Mouse (Mus musculus) WW6 (cell line): ENCODE data around the gene Olfr452.

Source experiments
- DNase-seq: peaks from one replicate; pipeline ENCODE4 v3.0.0-alpha.2; 2013; ENCODE audit warnings: low read depth, low spot score

Gene Olfr452

DNA sequence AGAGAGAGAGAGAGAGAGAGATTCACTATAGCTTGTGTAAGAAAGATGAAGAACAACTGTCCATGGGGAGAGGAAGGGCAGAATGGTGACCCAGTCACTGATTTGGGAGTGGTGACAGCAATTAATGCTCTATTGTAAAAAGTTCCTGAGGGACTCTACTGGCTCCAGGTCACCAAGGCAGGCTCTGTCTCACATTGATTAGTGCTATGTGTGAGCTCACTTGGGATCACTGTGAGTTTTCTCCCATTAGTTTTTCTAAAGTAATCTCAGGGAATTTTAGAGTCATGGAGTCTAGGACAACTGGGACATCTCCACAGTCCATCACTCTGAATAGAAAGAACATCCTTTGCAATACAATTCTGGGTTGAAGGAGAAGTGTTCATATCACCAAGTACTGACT lies at the start of gene Olfr452:
Olfr452 (plus strand) TSS at position 301 of the 400 bp plus-strand sequence.
- DNase-seq: no peak

DNA sequence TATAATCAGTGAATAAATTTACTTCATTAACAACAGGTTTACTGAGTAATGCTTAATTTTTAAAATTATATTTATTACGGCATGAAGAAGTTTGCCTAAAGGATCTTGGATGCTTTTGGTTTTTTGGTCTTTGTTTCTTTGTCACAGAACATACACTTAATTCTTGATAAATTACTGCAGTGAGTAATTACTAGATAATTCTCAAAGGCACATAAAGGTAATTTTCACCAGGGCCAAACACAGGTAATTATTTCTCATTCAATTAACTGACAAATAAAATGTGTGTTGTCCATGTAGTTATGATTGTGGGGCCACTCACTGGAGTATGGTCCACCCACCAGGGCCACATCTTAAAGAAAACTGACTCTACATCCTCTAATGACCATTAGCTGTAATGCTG lies 45.8 kb upstream of the Olfr452 start, which contains the start of gene Olfr453:
Olfr453 (plus strand) TSS at position 301 of the 400 bp plus-strand sequence.
- no peak for DNase-seq

DNA sequence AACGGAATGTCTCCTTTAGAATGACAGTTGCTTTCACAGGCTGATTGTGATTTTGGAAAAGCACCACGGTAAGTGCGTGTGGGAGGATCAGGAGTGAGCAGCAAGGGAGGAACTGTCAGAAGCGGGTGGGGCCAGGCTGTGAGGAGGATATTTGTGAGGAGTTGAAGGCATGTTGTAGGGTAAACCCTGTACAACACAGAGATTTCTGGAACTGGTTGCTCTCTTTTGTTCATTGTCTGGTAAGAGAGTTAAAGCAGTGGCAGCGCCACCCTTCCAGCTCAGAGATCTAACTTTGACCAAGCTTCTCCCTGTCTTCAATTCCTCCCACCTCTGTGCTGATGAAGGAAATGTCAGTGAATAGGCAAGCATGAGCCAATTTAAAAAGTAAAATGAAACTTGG lies 42.6 kb upstream of the Olfr452 start:
- no peak for DNase-seq

DNA sequence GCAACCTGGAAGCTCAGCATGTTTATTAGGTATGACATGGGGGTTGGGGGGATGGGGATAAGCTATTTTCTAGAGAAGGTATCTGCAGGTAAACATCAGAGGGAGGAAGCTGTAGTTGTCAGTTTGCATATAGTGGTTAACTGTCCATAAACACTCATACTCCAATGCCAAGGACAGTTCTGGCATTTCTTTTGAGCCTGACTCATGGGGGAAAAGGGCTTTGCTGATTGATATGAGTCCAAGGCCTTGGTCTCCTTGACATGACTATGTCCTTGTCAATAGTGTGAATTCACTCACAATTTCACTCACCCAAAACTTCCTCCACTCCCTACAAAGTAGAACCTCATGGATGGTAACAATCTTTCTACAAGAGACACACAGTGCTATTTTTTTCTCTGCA lies 37.0 kb upstream of the Olfr452 start:
- no peak for DNase-seq

DNA sequence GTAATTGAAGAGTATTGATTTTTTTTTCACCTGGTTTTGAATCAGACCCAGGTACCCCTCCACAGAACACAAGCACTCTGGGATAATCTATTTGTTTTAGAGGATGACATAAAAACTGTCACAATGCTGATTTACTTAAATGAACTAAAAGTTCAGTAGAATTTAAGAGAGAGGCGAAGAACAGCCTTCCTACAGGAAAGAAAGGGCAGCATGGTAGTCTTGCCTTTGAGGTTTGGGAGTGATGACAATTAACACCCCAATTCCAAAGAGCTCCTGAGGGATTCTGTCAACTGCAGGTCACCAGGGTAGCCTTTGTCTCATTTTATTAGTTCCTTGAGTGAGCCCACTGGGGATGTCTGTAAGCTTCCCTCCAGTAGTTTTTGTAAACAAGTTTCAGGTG lies 28.8 kb upstream of the Olfr452 start, which contains the start of gene Olfr38:
Olfr38 (plus strand) TSS at position 301 of the 400 bp plus-strand sequence.
- no peak for DNase-seq

DNA sequence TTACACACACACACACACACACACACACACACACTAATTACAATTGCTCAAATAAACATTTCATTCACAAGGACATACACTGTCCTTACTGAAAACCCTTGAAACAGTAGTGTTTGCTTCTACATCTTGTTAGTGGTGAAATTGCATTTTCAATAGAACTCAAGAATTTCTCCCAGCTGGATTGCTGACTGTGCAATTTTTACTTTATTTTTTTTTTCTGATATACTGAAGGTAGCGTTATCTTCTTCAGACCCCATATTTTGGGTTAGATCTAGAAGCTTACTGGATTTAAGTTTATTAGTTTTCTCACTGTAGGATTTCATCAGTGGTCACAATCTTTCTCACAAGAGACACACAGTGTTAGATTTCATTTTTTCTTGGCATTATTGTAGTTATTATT lies 7.8 kb upstream of the Olfr452 start:
- no peak for DNase-seq

DNA sequence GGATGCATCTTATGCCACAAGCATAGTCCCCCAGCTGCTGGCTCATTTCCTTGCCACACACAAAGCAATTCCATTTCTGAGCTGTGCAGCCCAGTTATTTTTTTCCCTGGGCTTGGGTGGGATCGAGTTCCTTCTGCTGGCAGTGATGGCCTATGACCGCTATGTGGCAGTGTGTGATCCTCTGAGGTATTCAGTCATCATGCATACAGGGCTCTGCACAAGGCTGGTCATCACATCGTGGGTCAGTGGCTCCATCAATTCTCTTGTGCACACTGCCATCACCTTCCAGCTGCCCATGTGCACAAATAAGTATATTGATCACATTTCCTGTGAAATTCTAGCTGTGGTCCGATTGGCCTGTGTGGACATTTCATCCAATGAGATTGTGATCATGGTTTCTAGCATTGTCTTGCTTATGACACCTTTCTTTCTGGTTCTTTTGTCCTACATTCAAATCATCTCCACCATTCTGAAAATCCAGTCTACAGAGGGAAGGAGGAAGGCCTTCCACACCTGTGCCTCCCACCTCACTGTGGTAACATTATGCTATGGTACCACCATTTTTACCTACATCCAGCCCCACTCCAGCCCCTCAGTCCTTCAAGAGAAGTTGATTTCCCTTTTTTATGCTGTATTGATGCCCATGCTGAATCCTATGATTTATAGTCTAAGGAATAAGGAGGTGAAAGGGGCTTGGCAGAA lies 5.5 kb downstream of the Olfr452 start:
- no peak for DNase-seq

DNA sequence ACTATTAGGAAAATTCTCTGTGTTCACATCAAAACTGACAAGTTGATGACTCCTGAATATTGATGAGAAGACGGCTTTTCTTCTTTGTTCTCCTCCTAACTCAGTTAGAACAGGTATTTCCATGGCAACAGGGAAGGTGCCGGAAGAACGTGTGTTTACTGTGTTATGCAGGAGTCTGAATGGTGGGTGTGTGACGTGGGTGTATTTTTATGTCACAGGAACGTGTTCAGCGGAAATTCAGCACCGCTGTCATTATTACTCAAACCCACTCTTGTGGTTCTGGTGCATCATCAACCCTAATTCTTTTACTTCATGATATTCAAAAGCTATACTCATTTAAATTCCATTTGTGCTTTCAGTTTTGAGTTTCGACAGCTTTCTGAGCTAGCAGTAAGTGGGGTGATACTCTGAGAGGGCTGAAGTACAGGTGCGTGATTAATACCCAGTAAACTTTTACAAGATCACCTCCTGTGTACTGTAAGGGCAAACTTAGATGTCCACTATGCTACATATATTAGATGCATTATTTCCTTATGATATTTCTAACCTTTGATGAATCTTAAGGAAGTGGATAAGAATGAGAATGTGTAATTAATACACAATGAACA lies 6.2 kb downstream of the Olfr452 start:
- DNase-seq: no peak

DNA sequence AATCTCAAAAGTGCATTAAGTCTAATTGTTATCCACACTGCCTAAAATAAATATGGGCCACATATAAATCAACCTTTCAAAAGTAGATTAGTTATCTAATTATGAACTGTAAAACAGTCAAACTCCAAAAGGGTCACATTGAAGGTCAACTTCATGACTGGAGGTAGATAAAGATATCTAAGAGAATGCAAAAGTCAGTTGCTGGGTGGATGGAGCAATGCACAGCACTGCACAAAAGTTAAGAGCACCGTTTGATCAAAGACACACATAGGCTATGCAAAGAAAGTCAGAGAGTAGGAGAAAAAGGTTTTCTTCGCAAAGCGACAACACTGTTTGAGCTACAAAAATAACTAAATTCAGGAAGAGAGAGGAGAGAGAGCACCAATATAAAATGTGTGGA lies 10.1 kb downstream of the Olfr452 start:
- DNase-seq: no peak

DNA sequence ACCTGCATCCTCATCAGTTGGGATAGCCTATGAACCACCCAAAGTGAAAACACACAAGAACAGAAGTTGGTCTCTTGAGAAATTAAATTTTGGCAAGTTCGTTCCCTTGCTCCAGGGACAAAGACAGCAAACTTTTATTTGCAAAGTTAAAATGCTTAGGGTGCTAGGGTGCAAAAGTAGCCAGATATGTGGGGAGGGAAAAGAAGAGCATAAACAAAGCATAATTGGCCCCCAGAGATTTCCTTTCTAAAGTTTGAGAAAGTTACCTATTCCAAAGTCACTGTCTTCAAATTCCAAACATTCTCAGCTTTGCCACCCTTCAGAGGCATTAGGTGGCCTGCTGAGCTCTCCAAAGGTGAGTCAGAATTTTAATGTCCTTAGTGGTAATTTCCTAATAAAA lies 26.7 kb downstream of the Olfr452 start, which contains the start of gene Olfr450:
Olfr450 (plus strand) TSS at position 301 of the 400 bp plus-strand sequence.
- no peak for DNase-seq

DNA sequence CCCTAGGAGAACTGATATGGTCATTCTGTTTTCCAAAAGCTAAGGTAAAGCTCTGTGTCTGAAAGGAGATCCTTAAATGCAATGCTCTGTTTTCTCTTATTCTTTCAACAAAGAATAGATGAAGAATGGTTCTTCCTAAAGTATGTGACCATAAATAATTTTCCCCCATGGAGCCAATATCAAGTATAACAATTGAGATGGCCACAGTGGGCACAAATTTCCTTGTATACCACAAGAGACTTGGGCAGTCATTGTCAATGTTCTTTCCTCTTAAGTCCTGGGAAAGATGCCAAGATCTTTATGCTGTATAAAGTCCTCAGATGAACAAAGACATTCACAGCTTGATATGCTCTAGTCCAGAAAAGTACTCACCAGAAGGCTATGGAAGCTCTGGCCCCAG lies 49.2 kb downstream of the Olfr452 start, which contains the start of gene Olfr449:
Olfr449 (plus strand) TSS at position 301 of the 400 bp plus-strand sequence.
- no peak for DNase-seq
